Mouse (Mus musculus): ENCODE data around the gene Rab7b.

The Rab7b gene

DNA sequence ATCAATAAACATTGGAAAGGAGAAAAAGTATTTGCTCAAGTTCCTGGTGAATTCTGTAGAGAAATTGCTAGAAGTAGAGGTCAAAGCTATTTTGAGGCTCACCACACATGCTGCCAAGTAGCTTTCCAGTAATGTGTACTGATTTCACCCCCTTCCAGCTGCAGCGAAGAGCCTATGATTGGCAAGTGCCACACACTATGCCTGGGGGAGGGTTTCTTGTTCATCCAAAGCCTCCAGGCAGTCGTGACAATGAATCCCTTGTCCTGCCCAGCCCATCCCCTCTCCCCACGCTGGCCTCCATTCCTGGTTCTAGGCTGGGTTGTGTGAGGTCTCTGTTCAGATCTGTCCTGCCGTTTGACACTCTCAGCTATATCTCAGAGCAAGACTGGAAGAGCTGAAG, 7.8 kb downstream of the Rab7b start:
- DNase-seq: no peak

DNA sequence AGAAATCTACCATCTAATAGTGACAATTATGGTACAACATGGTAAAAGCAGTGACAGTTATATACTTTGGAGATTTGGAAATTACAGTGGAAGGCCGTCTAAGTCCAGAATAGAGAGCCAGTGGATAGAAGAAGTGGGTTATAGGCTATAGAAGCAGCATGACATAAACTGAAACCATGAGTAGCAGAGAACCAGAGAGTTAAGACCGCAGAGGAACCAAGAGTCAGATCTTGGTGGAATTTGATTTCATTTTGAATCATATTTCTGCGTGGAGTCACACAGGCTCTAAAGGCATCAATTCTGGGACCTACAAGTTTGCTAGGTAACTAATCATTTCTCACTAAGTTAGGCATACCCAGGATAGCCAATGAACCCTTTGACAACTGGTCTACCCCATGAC, 10.3 kb downstream of the Rab7b start:
- no peak for DNase-seq

DNA sequence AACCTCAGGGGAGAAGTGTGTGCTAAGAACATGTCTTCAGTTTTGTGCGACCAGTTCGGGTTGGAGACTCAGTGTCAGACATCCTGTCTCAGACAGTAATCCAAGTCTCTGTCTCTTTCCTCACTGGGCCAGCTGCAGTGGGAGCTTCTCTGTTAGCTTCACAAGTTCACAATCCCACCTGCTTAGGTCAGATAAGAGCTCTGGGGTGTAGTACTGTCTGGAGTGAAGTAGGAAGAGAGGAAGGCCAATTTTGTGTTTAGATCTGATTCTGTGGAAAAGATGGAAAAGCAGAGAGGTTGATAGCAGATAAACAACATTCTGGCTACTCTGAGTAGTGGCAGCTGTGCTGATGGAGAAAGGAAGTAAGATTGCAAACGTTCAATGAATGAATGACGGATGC, 11.1 kb downstream of the Rab7b start:
- DNase-seq: no peak

DNA sequence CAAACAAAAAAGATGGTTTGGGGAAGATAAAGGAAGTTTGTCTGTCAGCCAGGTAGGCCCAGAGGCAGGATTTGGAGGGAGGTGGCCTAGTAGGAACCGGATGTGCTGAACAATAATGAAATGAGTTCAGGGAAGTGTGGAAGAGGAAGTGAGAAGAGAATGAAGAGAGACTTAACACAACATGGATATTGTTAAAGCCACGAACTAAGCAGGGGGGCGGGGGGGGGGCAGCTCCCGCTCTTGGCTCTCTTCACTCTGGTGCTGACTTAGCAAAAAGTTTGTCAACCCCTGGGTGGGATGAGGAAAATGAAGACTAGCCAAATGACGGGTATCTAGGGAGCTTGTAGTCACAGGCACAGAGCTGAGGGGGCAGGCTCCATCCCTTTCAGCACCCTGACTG, 12.0 kb downstream of the Rab7b start:
- no peak for DNase-seq

DNA sequence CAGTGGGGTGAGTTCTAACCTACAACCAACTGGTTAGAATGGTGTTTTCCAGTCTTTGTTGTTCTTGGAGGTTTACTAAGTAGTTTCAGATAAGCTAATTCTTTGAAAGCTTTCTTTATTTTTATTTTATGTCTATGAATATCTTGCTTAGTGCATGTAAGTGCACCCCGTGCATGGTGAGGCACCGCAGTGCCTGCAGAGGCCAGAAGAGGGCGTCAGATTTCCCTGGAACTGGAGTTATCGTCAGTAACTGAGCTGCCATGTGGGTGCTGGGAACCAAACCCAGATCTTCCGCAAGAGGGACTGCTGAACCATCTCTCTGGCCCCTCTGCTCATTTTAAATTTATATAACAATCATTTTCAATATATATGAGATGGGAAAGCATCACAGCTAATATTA, 12.9 kb downstream of the Rab7b start:
- no peak for DNase-seq

DNA sequence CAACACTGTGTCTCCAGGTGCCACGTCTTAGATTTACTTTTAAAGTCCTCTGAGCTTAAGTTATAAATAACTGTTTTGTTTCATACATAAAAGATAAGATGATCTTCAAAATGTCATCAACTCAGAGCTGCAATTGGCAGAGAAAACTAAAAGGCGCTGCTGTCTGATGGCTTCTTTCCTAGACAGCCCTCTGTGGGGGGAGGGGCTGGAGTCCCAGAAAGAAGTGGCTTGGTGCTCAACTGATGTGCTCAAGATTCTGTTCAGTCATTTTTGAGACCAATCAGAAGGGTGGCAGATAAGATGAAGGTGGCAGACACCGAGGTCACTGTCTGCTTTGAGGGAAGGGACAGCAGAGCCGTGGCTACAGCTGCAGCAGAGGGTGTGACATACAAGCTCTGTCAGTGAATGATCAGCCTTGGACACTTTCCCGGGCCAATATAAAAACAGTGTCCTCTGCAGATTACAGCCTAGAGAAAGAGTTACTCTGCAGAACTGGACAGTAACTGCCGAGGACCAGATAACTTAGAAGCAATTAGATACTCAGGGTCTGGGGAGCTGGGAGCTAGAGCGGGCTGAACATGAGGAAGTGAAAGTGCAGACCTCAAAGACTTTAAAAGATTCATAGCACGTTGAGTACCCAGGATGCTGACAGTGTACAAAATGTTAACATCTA, 13.7 kb downstream of the Rab7b start:
- DNase-seq: no peak

DNA sequence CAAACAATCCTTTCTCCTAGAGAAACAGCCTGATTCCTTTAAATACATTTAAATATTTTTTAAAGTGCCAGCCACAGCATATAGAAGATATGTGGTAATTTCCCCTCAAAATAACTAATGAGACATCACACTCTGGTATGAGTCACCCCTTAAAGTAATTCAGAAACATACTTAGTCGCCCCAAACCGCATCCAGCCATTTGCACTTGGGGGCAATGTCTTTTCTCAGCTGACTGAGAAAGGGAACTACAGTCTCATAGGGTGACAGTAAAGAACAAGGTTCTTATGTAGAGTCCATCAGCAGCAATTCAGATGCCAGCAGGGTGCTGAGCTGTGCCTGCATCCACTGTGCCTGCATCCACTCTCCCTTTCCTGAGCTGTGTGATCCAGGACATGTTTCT, 15.0 kb downstream of the Rab7b start:
- no peak for DNase-seq

DNA sequence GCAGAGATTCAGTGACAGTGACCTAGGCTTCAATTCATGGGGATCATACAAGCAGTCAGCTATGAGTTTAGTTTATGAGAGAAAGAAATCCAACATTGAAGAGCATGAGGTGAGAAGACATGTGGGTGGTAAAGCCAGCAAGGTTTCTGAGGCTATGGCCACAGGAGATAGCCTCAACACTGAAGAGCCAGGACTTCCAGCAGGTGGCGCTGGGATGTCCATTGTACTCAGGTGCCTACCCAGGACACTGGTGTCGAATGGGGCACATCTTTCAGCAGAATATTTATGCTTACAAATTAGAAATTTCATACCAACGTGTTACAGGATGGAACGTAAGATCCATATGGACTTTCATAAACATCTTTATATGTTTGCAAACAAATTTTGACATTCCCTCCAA, 19.8 kb downstream of the Rab7b start:
- DNase-seq: peak; percentile 49

DNA sequence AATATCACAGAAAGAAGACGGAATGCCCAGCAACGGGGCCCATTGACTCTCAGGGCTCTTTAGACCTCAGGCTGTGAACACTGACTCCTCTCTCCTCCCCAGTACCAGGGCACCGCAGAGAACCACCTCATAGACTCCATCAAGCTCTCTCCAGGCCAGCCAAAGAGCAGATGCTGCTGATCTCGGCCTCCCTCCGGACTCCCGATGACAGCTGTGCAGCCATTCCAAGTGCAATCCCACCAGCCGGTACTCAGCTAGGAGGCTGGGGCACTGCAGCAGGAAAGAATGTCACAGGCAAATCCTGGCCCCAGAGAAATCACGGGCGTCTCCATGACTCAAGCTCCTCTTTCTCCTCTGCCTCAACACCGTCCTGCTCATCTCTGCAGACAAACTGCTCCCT, 23.0 kb downstream of the Rab7b start:
- DNase-seq: no peak

DNA sequence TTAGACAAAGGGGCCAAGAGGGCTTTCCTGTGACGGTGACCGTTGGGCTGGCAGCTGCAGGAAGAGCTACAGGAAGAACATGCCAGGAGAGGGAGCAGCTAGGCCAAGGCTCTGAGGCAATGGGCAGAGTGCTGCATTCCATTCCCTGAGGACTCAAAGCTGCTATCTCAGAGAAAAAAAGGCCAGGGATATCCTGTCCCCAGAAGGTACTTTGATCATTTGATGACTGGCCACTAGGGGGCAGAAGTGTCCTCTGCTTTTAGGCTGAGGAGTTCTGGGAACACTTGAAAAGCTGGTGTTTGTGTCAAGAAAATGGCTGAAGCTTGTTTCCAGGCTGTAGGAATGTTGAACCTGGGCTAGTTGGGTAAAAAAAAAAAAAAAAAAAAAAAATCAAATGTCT, 23.9 kb downstream of the Rab7b start:
- peak; percentile 78 for DNase-seq

DNA sequence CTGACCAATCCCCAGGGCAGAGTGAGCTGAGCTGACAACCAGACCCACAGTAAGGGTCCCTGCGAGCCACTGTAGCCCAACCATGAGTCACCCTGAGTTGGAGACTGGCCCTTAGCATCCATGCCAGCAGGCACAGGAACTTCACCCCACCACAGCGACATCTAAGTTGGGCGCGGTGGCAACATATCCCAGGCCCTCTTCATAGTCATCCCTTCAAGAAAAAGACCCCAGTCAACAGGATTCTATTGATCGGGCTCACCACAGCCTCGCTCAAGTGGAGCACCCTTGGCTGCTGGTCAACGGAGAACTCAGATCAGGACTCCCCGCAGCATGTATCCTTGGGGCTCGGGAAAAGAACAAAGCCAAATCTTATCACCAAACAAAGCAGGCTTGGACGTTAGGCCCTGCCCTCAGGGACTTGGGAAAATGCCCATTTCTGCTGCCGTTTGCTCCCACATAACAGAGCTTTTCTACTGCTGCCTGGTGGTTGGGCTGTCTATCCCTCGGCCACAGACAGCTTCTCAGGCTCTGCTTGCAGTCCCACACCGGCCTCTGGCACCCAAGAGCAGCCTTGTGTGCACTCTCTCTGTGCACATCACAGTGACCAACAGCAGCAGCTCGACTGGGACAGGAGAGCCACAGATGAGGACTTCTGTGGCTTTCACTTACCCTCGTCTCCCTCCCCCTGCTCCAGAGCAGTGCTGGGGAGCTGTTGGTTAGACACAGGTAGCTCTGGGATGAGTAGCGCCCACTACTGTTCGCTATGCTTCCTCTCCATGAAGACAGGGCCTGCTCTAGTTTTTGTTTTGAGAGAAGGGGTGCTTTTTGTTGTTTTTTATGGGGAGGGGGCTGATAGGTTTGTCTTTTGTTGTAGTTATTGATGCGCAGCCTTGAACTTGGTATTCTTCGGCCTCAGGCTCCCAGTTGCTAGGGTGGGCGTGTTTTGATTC, 26.2 kb downstream of the Rab7b start:
- DNase-seq: no peak

DNA sequence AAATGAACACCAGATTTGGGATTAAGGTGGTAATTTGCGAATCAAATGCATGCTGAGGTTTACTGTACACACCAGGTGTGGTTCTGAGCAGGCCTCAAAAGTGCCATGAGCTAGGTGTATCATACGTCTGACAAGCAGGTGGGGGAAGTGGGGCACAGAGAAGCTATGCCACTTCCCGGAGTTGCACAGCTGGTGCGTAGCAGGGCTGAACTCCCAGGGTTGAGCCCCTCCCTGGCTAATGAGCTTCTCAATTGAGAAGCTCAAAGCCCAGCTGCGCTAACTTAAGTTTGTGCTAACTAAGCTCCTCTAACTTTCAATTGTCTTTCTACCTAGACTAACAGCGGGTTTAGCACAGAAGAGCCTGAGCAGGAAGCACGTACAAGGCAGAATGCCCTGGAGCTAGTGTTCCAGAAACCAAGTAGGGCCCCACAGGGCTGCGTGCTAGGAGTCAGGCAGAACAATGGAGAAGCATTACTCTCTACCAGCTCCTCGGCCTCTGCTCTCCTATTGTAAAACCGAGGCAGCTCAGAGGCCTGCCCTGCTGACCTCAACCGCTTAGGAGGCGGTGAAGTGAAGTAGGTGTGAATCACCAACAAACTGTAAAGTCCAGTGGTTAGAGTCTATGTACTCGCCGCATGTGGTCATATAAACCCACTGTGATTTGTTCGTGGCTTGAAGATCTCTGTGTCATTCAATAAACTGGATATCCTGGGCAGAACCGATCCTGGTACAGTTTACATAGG, 30.6 kb downstream of the Rab7b start:
- DNase-seq: no peak

DNA sequence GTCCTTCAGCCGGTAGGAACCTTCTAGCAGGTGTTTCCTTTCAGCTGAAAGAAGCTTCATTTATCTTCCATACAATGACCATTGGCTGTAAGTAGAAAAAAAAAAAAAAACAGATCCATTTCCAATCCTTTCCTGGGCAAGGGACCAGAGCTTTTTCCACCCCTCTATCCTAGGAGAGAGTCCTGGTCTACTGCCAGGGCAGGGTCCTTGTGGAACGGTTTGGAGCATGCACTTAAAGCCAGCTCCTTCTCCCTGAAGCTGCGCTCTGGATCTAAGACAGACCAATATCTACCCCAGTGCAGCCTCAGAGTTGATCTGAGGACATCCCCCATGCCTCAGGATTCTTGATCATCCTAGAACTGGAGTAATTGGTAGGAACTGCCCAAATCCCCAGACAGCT, 33.5 kb downstream of the Rab7b start:
- DNase-seq: no peak

DNA sequence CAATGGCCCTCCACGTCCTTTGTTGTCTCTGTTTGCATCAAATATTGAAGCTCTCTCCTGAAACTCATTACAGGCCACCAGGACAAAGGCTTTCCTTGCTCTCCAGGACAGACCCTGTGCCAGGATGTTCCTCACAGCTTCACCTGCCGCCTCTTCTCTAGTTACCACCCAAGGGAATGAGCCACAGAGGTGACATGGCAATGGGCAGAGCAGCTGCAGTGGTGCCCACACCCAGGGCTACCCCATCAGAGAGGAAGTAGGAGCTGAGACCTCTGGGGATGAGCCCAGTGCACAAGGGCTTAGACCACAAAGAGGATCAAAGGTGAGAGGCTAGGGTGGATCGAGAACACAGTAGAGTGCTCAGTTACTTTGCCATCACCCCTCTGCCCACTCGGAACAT, 35.1 kb downstream of the Rab7b start:
- no peak for DNase-seq

DNA sequence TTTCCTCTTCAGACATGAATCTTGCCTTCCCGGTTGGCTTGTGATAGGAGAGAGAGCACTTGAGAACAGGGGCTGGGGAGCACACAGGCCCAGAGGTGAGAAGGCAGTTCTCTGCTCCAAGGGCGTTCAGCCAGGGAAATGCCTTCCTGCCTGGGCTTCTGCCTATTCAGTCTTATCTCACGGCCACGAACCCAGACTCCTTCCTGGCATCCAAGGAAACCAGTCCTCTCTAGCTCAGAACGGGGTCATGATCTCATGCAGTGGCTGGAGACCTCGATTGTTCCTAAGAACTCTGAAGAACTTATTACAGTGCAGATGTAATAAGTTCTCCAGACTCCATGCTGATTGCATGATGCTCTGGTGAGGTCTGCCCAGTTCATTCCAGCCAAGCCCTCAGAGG, 38.1 kb downstream of the Rab7b start:
- DNase-seq: no peak

DNA sequence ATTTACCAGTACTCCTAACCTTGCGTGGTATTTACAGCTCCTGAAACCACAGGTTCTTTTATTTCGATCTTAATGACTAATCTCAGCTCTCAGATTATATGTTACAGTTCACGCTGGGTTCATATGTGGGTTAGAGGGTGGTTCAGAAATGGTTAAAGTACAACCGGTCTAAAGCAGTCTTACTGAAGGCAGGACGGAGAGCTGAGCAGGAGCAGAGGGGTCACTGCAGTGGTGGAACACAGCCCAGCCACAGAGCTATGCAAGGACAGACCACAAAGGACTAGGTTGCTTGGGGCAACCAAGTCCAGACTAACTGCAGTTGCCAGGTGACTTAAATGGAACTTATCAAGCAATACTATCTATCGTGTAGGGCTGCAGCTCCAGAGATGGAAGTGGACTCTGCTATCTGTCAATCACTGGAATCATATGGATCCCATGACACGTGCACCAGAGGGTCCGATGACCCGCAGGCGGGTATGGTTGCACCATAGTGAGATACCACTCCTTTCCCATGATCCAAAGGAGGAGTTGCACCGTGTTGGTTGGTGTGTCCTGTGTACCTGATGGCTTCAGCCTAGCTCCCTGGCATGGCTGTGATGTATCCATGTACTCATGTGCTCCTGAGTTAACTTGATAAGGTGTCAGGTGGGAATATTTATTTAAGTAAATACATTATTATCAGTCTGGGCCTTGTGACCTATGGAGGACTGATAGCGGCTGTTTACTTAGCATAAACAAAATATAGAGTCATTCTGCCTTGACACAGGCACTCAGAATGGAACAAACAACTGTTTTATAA, 42.3 kb downstream of the Rab7b start:
- DNase-seq: no peak

DNA sequence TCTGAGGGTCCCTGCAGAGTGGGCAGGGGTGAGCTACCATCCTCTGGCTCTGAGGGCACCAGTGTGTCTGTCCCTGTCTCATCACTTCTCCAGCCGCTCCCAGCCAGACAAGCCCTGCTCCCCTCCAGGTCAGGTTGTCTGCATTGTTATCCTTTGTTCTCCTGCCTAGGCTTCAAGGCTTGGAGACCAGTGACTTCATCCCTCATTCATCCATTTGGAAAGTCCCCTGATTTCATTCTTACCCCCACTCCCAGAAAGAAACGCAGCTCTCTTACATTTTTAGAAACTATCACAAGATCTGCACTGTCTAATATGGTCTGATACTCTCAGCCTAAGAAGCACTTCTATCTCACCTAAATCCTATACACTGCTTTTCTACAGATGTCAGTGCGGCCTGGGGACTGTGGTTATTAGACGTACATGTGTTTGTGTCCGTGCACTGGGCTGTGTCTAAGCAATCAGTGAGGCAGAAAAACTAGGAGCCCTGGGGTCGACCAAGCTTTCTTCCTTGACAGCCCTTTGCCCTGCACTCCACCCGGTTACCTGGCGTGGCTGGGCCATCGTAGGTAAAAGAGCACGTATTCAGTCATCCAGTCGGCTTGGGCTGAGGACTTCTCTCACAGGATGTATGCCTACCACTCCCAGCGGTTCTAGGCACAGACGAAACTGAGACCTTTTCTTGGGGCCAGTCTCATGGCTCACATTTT, 45.1 kb downstream of the Rab7b start:
- no peak for DNase-seq

DNA sequence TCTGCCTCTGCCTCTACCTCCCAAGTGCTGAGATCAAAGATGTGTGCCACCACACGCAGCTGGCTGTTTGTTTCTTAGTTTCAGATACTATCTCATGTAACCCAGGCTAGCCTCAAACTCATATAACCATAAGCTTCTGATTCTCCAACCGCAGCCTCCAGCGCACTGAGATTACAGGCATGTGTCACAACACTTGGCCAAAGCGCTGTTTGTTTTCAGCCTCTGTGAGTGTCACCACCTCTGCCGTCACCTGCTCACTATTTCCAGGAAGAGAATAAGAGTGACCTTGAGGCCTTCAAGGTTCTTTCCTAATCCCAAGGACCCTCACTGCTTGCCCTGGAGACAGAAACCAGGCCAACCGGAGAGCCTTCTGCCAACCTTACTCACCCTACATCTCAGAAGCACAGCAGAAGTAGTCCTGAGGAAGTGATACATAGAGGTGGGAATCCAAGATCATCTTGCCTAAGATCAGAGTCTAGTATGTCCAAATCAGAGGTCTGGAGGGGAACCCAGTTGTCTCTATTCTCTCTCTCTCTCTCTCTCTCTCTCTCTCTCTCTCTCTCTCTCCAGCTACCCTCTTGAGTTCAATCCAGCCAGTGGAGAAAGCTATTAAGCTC, 46.3 kb downstream of the Rab7b start:
- no peak for DNase-seq

DNA sequence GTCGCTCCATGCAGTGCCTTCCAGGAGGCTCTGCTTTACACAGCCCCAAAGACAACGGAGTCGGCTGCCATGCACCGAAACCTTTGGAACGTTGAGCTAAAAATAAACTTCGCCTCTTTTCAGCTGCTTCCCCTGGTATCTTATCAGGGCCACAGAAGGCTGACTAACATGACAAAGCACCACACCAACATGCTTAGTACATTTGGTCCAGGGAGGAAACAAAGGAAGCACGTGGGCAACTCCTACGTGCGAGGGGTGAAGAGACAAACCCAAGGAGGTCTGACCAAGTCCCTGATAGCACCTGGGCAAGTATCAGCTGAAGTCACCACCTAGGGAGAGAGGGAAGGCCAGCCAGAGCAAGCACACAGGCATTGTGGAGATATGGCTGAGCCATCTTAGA, 48.0 kb downstream of the Rab7b start:
- no peak for DNase-seq

DNA sequence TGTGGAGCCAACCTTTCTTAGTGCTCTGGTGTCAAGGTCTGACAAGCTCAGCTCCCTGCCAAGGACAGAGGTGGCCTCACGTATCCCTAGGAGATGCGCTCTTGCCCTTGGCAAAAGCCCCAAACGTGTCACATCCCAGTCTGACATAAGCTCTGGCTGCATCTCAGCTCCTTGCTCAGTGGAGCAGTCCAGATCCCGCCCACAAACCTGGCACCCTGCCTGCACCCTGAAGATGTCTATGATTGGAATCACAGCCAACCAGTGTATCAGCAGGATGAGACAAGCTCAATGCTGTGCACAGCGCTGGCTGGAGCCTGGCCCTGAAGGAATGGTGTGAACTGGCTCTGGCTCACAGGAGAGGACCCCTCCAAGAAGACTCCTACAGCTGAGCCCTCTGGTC, 48.8 kb downstream of the Rab7b start:
- DNase-seq: peak; percentile 71

DNA sequence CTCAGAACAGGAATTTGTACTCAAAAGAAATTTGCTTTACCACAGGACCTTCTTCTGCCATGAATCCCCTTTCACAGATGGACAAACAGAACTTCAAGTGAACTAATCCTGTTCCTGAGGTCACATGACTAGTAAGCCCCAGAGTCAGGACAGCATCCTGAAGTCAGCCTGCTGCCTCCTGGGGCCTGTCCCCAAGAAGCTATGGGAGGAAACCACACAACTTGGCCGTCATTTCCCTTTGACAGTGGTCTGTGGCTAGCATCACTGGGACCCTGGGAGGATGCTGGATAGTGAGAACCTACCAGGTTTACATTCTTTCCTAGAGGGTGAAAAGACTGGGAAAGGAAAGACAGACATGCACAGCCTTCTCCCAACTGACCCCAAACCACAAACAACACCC, 50.3 kb downstream of the Rab7b start:
- no peak for DNase-seq

All from cerebellum, adult 11 months (tissue).